Mouse (Mus musculus): Measurements from ENCODE around the gene Phldb1.
"Not testable (repeated sequence)": the region's sequence is repeated elsewhere in the genome, so short reads cannot be mapped to it uniquely, and the experiment has no call there.

The Phldb1 gene

GRCm38 (mm10) chr9:44653896-44654295, 81.1 kb downstream of the Phldb1 start:
- DNase-seq (ENCODE audit: low read depth) = no peak

GRCm38 (mm10) chr9:44652027-44652426, 83.0 kb downstream of the Phldb1 start:
- peak; percentile 80 for DNase-seq (ENCODE audit: low read depth)

GRCm38 (mm10) chr9:44648881-44649281, 86.1 kb downstream of the Phldb1 start:
- DNase-seq (ENCODE audit: low read depth) = peak; percentile 67

- DNase-seq (ENCODE audit: low read depth) = no peak
Measured at GRCm38 (mm10) chr9:44647656-44648055, 87.3 kb downstream of the Phldb1 start.

DNA sequence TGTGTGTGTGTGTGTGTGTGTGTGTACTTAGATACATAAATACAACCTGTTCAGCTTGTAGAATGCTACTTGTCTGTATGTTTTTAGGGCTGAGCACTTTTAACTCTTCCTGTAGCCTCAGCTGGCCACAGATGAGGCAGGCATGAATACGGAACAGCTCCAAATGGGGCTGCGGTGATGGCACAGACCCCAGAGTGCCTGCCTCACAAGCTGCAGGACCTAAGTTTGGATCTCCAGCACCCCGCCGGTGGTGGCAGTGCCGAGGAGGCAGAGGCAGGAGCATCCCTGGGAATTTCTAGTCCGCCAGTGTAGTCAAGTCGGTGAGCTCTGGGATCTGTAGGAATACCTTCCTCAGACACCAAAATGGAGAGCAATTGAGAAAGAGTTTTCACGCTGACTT, 88.0 kb downstream of the Phldb1 start:
- no peak for DNase-seq (ENCODE audit: low read depth)

DNA sequence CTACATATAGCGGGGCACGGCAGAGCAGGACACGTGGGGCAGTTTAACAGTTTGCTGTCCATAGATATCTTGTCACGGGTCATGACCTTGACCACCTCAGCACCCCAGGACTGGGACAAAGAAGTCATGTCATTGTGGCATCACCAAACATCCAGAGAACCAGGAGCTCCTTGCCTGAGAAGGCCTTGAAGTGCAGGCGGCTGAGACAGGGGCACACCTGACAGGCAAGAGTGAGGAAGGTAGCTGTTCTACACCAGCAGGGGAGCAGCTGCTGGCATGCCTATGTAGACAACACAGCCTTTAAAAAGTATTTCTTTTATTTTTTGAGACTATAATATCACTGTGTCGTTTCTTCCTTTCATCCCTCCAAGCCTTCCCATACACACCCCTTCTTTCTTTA, 88.6 kb downstream of the Phldb1 start:
- no peak for DNase-seq (ENCODE audit: low read depth)

DNA sequence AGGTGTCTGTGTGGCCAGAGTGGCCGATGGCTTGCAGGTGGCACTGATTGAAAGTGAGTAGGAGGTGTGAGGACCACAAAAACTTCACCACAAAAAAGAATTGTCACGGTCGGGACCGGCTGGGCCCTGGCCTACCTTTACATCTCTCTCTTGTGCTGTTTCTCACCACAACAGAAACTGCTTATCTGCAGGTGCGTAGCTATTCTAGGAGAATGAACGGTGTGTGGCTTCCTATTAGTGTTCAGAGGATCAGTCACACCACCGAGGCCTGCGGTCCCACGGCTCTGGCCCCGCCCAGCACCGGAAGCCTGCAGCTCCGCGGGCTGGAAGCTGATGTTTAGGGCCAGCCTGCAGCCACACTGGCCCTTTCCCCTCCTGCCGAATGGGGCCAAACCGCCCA, 89.1 kb downstream of the Phldb1 start:
- peak; percentile 89 for DNase-seq (ENCODE audit: low read depth)

DNA sequence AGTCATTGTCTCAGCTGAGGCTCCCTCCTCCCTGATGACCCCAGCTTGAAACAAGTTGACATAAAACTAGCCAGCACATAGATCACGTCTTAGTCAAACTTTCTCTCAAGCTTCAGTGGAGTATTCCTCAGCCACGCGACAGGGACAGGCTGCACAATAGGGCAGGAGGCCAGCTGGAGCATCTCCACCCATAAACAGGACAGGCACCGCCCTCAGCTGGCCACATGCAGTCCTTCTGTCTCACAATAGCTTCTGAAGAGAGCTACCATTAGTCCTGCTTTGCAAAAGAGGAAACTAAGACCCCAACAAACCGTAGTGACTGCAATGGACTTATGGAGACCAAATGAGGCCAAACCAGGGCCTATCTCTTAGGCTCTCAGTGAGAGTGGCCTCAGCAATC, 89.5 kb downstream of the Phldb1 start:
- no peak for DNase-seq (ENCODE audit: low read depth)

- no peak for DNase-seq (ENCODE audit: low read depth)
Measured at GRCm38 (mm10) chr9:44644186-44644585, 90.8 kb downstream of the Phldb1 start.

- no peak for DNase-seq (ENCODE audit: low read depth)
Measured at GRCm38 (mm10) chr9:44643103-44643502, 91.9 kb downstream of the Phldb1 start.

DNA sequence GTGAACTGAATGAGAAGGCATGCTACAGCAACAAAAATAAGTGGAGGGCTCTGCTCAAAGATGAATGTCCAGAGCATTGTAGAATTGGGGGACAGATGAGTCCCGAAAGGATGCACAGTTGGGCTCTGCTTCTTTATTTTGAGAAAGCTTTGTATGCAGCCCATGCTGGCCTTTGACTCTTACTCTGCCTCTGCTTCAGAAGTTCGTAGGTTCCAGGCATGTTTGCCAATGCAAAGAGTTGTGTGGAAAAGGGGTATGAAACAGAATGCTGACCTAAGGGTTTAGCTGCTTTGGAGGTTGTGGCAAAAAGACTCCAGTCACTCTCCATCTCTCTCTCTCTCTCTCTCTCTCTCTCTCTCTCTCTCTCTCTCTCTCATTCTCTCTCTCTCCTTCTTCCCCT, 93.4 kb downstream of the Phldb1 start:
- DNase-seq (ENCODE audit: low read depth) = no peak

GRCm38 (mm10) chr9:44640646-44641357, 94.2 kb downstream of the Phldb1 start:
- DNase-seq (ENCODE audit: low read depth) = no peak

DNA sequence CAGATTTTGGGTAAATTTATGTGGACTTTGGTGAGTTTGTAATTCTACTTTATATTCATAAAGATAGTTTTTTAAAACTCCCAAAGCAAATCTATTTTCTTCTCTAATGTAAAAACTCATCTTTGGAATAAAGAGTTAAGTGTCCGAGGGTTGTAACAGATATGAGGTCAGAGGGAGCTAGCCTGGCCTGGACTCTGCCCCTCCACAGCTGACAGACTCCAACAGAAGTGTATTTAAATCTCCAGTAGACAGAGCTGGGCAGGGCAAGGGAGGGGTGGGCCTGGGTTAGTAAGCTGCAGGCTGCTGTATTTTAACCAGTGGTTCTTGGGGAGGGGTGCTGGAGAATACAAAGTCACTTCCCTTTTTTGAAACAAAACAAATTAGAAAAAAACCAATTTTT, 95.0 kb downstream of the Phldb1 start:
- DNase-seq (ENCODE audit: low read depth) = not testable (repeated sequence)

DNA sequence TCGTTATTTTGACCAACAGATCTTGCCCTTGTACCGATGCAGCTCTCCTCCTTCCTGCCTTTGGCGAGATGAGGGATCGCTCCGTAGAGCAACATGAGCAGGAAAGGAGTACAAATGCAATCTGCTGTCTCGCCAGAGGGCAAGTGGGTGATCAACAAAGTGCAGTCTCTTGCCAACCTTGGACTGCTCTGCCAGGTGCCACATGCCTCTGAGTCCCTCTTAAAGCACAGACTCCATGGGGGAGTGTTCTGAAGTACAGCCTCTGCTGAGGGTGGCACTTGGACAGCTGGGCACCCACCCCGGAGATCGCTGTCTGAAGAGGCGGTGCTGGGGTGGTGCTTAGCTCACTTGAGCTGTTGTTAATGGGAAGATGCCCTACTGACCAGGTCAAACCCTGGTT, 96.3 kb downstream of the Phldb1 start:
- not testable (repeated sequence) for DNase-seq (ENCODE audit: low read depth)

DNA sequence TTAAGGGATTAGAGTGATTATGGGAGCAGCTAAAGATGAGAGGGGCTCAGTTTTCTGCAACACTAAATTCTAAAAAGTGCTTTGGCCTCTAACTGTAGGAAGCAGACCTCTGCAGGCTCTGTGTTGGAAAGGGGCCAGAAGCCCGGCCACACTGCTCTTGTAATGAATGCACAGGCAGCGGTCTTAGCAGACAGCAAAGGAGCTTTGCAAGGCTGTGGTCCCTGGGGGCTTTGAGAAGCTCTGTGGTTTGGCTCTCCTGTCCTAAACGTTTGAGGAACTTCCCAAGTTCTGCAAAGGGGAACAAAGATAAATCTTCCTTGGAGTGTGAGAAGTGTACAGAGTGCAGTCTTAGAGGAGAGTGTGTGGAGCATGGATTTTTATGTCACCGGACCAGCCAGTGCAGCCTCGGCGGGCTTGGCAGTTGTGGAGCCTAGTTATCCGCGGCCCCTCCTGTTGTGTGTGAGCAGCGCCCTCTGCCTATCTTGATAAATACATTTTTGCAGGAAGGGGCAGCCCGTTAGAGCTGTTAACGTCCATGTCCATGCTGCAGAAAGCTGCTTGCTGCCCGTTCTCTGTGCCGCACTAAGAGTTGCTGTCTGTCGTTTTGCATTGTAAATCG, 97.3 kb downstream of the Phldb1 start:
- no peak for DNase-seq (ENCODE audit: low read depth)
